Mouse (Mus musculus): ENCODE data around the gene Rpl23a.

DNA sequence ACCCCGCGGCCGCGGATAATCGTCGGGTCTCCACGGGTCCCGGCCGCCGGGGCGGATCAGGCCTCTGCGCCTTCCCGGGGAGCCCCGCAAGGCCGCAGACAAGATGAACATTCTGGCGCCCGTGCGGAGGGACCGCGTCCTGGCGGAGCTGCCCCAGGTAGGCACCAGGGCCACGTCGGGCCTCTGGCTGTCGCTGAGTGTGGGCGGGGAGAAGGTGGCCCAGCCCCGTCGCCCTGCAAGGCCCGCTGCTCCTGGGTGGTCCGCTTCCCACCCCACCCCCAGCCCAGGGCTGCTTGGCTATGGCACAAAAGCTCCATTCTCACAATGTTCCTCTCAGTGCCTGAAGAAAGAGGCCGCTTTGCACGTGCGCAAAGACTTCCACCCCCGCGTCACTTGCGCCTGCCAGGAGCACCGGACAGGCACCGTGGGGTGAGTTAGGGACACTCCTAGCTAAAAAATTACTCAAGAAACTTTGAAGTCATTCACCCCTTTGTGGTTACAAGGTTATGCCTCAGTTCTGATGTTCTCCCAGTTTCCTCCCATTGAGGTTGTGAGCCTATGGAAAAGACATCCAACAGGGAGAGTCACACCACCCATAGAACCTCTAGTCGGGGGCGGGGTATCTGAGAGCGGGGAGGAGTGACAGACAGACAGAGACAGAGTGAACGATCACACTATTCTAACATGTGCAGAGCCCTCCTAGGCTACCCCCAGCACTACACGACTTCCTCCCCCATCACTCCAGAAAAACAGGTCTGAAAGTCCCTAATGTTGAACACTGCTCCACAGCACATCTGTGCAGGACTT is 6.1 kb upstream of the Rpl23a start:
- TF ChIP-seq CTCF (IDR thresholded peaks at IDR 0.05; ENCODE audit: control insufficient read depth, insufficient read depth, insufficient read length) (no peak), MAX (IDR thresholded peaks at IDR 0.05) (peak; percentile 32), MYOG (IDR thresholded peaks at IDR 0.05; ENCODE audit: control insufficient read depth, extremely low read depth, insufficient read length) (no peak), CEBPB (IDR thresholded peaks at IDR 0.05; ENCODE audit: low read depth) (no peak)
